Mouse (Mus musculus) mesoderm, embryonic 11.5 days (tissue): ENCODE data around the gene Ccdc6.
A peak's percentile ranks its signal among the peaks of the same experiment; 100 is the strongest.

ENCODE experiments used
- DNase-seq: peaks from one replicate; pipeline ENCODE4 v3.0.0-alpha.2; 2012; ENCODE audit warnings: low read depth, low spot score

Ccdc6 gene

DNA sequence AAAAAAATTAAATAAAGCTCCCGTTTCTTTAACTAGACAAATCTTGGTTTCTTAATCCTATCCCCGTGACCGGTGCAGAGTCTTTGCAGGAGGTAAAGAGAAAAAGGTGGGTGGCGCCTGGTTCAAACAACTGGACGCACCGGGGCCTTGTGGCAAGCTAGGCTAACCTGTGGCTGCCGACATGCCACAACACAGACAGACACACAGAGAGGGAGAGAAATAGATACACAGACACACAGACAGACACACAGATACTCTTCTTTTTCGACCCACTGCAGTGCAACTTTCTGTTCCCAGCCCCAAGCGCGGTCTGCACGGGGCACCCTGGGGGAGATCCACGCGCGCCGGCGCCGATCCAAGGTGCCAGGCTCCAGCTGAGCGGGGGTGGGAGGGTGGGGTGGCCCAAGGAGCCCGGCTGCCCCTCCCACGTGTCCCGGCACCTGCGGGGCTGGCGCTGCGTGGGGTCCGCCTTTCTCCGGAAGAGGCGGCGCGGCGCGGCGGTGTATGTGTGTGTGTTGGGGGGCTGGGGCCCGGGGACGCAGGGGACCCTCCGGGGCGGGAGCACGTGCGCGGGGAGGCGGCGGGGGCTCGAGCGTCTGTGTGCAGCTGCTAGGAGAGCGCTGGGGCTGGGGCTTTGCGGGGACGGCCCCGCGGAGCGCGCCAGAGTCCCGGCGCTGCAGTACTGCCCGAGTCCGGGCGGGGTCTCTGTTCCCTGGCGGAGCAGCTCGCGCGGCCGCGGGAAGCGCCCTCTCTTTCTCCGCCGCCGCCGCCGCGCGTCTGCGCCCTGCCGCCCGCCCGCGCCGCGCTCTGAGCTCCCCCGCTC is at the start of gene Ccdc6:
Gene Ccdc6, plus strand, starts transcription at position 756 of the 823 bp plus-strand sequence.
- DNase-seq, result peak; percentile 85

DNA sequence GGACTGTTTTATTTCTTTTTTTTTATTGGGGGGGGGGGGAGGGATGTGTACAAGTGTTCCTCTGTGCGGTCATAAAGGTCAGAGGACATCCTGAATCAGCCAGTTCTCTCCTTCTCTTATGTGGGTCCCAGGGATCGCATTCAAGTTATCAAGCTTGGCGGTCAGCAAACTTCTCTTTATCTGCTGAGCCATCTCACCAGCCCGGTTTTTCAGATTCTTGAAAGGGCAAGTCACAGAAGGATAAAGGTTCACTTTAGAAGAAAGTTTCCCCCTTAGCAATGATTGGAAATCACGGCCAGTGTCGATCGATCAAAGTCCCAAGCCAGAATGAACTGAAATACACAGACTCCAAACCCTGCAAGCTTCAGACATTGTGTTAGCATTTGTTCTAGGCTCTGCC is 47.1 kb upstream of the Ccdc6 start:
- DNase-seq, result no peak

DNA sequence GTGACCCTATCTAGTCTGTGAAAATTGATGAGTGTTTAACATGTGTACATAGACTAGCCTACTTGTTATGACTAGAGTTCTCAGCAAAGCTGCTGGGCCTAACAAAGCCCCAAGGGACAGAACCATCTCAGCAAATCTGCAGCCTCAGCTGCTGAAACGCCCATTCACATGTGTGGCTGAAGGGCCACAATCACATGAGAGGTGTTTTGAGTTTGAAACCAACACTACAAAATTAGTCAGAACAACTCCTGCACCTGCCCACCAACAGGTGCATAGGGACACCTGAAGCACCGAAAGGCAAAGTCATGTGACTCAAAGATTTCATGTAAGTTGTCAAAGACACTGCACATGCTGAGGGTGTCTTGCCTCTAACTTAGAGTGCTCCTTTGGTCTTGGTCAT is 41.6 kb upstream of the Ccdc6 start:
- no peak for DNase-seq

DNA sequence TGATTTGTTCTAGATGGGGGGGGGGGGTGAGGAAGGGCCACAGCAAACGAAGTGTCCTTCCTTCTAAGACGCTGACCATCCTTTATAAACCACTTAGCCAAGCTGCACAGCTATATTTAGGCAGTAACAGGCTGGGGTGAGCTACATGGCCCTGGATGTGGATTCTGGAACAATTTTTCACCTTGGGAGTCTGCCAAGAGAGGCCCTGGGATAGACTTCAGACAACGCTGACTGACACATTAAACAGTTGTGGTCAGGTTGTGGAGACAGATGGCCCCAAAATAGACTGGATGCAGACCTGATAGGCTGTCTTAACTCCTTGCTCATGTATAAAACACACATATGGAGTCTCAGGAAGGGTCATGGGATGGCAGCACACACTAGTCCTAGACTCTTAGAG is 39.9 kb upstream of the Ccdc6 start:
- DNase-seq, result no peak

DNA sequence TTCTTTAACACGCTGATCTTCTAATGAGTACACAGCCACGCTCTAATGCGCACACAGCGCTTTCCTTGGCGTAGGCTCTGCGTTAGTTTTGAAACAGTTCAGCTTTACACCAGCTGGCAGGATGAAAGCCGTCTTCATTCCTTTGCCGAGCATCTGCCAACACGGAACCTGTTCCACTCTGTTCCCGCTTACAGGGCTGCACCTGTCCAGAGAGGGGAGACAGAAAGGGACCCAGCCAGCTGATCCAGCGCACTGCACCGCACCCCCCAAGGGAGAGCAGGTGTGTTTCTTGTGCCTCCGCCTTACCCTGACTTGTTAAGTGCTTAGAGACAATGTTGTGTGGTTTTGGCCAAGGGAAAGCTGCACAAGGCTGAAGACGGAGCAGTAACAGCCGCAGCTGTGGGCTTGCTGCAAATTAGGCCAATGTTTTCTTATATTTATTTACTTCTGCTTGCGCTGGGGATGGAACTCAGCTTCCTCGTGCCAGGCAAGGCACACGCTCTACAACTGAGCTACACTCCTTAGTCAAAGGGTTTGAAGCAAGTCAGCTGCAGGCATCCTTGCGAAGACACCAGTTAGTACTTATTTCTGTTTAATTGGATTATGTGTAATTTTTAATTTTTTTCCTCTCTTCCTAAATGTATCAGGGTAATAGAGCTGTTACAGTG is 36.8 kb upstream of the Ccdc6 start:
- no peak for DNase-seq

DNA sequence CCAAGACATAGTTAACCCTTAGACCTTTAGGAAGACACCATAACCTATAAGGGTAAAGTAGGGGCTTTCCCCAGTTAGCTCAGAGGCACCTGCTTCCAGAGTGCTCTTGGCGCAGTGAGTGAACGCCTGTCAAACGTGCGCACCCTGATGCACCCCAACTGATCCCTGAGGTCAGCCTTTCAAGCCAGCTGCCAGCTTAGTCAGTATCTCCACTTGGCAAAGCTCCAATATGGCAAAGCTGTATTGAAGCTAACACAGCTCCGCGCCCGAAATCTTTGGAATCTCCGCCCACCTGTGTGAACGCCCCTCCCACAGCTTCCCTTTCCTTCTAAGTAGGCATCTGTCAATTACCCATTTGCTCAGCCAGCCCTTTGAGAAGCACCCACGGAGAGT is 36.2 kb upstream of the Ccdc6 start:
- no peak for DNase-seq

DNA sequence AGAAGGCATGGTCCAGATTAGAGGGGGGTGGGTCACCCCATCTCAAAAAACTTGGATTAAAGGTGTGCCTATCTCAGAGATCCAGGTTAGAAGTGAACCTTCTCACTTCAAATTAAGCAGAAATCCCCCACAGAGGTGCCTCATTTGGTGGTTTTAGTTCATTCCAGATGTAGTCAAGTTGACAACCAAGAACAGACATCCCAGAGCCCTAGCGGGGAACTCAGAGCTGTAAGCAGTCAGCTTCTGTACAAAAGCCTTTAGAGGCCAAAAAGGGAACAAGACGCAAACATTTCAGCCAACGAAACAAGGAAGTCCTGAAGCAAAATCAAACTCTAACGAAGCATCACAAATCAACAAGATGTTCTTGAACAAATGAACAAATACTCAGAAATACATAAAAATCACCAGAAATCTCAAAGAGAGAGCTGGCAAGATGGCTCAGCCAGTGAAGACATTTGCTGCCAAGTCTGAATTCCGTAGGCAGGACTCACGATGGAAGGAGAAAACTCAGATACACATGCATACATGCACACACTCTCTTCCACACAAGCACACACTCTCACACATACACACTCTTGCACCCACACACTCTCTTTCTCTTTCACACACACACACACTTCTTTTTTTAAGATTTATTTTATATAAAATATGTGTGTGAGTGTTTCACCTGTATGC is 32.9 kb upstream of the Ccdc6 start:
- DNase-seq, result no peak

DNA sequence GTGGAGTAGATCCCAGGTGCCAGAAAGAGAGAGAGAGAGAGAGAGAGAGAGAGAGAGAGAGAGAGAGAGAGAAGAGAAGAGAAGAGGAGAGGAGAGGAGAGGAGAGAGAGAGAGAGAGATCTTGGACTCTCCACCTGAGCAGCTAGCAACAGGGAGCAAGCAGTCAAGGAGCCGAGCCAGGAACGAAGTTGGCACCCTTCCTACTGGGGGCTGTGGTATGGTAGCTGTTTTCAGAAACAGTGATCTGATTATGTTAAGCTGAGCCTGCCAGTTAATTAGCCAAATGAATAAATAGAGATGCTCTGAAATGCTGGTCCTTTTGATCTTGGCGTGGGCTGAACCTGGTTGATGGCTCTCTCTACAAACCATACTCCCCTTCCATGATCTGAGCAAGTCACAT is 31.7 kb upstream of the Ccdc6 start:
- DNase-seq, result no peak

DNA sequence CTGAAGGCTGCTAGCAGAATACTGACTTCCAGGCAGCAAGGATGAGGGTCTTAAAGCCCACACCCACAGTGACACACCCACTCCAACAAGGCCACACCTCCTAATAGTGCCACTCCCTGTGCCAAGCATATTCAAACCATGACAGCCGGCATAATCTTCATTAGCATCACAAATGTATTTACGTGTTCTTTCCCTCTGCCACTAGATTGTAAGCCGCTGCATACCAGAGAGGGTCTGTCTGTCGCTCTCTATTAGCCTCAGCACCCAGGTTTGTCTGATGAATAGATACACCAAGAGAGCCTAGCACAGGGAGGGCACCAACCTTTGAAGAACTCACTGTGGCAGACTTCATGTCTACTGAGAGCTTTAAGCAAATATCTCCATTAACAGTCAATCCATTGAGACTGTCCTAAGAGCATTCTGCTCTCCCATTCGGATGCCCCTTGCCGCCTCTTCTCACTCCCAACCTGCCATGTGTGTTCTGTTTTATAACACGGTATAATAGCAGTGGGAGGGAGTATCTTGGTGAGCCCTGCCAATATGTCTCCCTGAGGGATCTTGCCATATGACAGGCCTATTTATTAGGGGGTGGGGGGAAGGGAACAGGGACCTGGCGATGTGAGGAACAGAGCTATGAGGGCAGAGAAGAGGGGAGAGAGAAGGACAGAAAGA is 30.3 kb upstream of the Ccdc6 start:
- DNase-seq, result no peak

DNA sequence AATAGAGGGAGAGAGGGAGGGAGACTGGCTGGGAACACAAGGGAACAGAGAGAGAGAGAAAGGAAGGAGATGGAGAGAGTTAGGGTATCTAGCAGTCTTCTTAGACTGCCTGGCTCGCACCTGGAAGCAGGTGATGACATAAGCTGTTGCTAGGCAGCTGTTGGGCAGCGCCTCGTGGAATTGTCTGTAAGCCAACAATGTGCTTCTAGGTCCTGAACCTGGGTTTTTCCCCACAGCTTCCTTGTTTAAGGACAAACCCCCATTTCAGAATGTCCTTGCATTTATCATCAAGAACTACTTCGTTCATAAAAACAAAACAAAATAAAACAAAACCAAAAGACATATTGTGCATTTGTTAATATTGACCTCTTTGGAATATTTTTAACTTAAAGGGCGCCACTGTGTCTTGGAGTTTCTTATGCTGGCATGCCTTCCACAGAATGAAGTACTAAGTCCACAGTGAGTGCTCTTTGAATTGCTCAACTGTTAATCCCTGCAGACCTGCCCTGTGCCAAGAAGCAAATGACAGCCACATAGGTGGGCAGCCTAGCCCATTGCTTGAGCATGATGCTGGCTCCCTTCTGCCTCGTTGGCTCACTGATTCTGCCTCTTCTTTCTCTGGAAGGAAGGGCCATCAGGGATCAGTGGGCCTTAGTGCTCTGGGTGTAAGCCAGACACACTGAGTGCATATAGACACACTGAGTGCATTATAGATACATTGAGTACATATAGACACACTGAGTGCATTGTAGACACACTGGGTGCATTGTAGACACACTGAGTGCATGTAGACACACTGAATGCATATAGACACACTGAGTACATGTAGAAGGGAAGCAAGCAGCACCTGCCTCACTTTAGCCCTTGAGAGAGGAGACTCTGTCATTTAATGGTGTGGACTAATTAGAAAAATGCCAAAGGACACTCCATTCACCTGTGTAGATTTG is 29.5 kb upstream of the Ccdc6 start:
- DNase-seq, result no peak

DNA sequence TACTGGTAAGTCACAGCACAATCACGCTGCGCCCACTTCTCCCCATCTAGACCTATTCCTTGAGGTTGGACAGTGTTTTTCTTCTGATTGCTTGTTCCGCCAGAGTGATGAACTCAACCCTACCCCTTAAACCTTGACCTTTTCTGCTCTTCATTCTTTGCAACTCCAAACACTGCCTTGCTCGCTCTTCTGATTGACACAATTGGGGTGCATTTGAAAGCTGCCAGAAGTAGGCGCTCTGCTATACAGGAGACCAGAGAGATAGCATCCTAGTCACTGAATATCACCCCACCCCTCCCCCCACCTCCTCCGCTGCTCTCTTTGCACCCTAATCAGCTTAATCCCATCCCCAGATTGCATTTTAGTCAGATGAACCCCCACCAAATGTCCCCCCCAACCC is 27.6 kb upstream of the Ccdc6 start:
- no peak for DNase-seq

DNA sequence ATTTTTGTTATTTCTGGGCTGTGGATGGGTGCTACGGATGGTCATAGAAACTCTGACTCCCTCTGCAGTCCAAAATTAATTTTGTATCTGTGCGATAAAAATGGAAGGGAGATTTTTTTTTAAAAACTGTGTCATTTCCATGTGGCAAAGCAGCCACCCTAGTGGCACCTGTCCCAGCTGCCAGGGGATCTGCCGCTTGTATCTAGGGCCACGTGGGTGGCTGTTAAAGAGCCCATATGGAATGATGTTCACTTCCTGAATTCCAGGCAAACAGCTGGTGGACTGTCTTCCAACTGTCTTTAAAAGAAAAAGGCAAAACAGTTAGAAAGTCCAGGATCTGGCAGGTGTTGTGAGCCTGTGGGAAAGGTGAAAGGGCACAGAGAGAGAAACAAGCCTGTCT is 25.6 kb upstream of the Ccdc6 start:
- no peak for DNase-seq

DNA sequence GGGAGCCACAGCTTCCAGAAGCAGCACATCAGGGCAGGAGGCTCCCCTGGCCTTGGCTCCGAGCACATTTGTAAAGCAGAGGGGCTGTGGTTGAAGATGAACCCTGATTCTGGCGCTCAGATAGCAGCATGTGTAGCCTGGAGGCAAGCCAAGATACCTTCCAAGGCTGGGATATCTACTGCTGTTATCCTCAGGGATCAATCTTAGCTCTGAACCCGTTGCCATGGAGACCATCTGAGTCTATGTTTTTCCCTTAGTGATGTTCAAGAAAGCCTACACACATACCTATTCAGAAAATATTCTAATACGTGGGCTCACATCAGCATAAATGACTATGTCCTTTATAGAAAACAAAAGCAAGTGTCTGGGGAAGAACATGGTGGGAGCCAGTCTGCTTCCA is 19.5 kb upstream of the Ccdc6 start:
- DNase-seq, result no peak

DNA sequence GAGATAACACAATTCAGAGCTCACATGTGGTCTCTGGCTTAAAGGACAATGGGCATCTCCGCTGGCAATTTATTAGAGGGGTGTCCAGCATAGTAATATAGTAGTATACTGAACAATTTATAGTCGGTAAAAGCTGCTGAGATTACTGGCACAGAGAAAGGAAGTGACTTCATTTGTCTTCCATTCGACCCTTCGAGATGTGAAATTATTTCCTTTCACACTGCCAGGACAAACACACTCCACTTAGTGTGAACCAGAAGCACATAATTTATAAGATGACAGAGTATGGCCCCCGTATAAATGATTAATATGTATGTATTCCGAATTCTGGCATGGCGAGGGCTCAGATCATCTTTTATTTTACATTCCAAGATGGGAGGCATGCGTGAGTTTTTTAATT is 16.0 kb upstream of the Ccdc6 start:
- DNase-seq, result no peak

DNA sequence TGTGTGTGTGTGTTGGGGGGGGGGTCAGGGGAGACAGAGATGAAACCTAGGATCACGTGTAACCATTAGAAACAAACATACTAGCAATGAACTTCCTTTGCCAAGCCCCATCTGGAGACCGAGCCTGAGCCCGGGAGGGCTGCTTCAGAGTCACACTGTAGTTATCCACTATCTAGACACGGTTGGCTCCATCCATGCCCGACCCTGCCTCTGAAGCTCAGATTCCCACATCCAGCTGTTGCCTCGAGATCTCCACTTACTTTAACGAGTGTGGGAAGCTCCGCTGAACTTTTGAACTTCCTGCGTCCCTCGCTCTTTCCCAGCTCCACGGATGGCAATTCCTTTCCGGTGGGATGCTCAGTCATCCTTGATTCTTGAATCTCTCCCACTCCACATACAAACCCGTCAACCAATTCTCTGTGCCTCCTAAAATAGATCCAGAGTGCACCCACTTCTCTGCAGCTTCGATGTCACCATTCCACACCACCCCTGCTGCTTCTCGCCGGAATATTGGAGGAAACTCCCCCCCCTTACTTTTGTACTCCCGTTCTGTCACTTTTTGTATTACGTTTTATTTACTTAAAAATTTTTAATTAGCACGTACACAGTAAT is 15.3 kb upstream of the Ccdc6 start:
- peak; percentile 41 for DNase-seq

DNA sequence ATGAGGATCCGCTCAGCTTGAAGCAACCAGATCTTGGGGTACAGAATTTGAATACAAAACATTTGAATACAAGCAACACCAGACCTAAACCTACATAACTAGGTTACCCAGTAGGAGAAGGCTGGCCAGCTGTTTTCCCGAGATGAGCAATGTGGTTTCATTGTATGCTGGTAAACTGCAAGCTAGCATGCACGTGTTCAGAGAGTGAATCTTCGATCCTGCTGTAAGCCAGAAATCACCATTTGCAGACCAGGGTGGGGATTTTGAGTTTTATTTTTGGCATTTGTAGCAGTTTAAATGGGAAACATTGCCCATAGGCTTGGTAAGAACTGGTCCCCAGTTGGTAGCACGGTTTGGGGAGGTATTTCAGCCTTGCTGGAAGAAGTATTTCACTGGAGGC is 13.7 kb upstream of the Ccdc6 start:
- DNase-seq, result no peak

DNA sequence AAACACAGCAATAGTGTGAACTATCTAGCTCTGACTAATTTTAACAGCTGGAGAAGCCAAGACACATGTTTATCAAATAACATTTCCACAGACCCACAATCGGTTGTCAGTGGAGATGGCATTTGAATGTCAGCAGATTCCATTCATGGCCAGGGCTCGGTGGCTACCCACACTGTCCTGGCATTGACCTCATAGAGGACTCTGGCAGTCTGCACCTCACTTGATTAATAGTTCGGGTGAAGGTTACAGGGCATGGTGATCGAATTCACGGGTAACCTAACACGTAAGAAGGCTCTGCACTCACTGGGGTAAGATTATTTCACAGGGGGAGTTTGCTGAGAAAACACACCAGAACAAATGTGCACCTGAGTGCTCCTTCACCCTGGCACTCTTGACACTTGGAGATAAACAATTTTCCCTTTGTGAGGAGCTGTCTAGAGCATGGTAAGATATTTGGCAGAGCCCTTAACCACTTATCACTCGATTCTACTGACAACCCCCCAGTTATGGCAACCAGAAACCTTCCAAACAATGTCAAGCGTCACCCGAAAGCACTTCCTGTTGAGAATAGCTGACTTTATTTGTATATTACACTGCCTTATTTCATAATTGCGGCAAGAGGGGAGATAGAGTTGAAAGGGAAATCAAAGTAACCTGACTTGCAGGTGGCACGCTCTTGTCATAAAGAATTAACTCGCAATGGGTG is 11.5 kb upstream of the Ccdc6 start:
- no peak for DNase-seq

DNA sequence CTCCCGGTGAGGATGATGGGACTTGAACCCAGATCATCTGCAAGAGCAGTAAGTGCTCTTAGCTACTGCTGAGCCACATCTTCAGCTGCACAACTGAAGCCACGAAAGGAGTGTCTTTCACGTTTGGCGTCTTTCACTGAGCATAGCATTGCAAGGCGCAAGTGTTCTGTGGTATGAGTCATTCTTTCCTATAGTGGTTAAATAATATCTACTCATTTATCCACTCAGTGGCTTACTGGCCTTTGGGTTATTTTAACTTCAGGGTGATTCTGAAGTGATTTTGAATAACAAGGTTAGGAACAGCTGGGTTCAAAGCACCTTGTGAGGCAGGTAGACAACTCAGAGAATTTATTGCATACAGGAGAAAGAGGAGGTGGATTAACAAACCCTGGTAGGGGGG is 8.1 kb upstream of the Ccdc6 start:
- DNase-seq, result no peak

DNA sequence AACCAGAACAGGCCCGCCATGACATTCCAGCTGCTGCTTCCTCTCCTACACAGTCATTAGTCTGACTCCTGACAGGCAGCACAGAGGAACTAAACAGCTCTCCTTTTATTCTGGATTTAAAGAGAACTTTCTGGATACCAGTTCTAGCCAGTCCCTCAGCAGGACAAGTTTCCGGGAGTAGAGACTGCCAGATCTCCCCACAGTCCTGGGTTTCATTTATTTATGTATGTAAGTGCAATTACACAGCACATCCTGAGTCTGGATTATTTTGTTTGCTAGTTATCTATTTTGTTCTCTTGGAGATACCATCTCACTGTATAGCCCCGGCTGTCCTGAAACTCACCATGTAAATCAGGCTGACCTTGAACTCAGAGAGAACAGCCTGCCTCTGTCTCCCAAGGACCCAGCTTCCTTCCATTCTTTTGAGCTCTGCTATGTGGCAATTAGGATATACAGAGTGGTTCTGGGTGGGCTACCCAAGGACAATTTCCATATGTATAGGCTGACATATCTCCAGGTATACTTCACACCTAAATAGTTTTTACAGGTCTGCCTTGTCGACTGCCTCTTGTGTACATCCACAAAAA is 5.0 kb upstream of the Ccdc6 start:
- no peak for DNase-seq

DNA sequence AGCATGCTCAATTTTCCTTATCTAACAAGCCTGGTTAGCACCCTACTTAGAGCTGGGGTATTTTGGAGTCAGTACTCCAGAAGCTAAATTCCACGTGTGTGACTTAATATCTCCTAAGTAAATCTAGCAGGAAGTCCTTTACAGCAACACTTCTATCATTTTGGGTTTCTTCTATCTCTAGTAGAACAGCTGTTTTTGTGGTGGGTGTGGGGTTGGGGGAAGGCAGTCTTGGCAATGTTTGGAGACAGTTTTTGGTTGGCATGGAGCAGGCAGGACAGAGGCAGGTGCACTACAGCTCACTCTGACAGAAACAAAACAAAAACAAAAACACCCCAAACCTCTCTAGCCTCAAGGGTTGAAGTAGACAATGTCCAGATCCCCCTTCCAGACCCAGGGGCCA is 3.1 kb upstream of the Ccdc6 start:
- no peak for DNase-seq
